Mouse (Mus musculus) lung, postnatal 4 days (tissue): ENCODE results near the gene Spg20.

Experiments used
- DNase-seq, 2 experiments: peaks; one replicate each; pipeline ENCODE4 v3.0.0; 2021

Gene Spg20

GRCm38 (mm10) chr3:55151656-55152433 lies 39.9 kb downstream of the Spg20 start:
- DNase-seq: peak in 1 of 2 experiments; percentile 49

- DNase-seq: no peak
Measured at GRCm38 (mm10) chr3:55152673-55153334, 40.9 kb downstream of the Spg20 start.

GRCm38 (mm10) chr3:55154163-55154562 lies 42.3 kb downstream of the Spg20 start:
- DNase-seq: no peak

DNA sequence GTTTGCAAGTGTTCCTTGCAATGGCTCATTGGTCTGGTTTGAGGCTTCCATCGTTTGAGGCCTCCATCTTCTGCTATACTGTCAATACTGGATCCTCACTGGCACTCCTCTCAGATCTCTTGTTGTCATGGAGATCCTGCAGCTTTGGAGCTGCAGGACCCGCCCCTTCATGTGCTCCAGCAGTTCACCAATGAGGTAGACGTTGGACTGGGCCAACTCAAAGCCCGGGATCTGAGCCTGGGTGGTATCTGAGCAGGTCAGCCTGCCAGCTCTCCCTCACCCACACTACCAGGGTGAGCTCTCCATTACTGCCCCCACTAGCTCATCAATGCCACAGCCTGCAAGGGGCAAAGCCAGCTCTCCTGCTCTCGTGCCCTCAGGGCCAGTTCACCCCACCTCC lies 45.5 kb downstream of the Spg20 start:
- no peak for DNase-seq

DNA sequence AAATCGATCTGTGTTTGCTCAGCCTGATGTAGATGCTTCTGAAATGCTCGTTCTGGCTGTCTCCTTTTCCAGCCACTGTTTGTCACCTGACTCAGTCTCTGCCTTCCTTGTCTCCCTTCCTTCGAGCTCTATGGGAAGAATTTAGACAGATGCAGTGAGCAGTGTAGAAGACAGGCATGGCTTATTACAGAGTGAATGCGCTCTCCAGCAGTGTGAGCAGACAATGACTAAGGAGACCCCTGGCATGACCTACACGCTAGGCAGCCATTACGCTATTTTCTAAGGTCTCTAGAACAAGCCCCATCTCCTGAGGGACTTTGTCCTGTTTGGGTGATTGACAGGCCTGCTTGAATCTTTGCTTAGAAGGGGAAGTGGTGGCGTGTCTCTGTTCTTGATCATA lies 49.2 kb downstream of the Spg20 start:
- DNase-seq: no peak

- no peak for DNase-seq
Measured at GRCm38 (mm10) chr3:55163510-55163909, 51.6 kb downstream of the Spg20 start.

GRCm38 (mm10) chr3:55172478-55172877 lies 60.6 kb downstream of the Spg20 start:
- no peak for DNase-seq

DNA sequence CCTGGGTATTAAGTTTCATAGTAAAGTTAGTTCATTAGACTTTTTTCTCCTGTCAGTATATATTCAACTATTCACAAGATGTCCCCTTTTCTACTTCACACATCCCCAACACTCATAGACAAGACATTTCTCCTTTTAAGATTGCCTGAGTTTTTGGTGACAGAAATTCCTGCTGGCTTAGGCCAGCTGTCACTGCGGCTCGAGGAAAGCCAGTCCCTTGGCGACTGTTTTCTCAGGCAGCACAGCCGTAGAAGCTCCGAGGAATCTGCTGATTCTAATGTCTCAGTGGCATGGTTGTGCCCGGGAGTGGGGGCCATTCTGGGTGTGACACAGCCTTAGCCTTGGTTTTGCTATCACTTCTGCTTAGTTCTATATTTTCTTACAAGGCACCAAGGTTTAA lies 65.4 kb downstream of the Spg20 start:
- DNase-seq: no peak

GRCm38 (mm10) chr3:55181766-55182165 lies 69.9 kb downstream of the Spg20 start, which contains the start of gene Sohlh2:
Sohlh2 (plus strand) TSS chr3:55182028.
- no peak for DNase-seq
